Mouse (Mus musculus): Measurements from ENCODE around the gene Gm20388. TPM values are rescaled to one million over a fixed set of nuclear protein-coding genes. Genes with fewer than 3 reads are reported as not detected.
"Not testable (repeated sequence)": the region's sequence is repeated elsewhere in the genome, so short reads cannot be mapped to it uniquely, and the experiment has no call there.

Gm20388 gene
- polyA plus RNA-seq, 1 experiment from 2014 or later = 1.4 TPM

DNA sequence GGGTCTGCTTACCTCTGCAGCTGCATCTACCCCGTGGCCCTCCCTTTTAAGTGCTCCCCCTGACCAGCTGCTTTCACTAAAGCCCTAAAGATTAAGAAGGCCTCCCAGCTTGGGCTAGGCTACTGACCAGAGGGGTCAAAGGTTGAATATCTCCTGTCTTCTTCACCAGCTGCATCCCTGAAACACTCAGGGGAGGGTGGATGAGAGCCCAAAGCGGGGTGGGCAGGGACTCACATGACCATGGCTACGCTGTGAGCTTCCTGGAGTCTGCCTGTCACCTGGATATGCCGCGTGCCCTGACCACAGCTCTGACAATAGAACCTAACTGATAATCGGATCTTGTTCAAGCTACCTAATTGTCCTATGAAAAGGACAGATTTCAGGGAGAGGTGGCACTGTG is 2712.1 kb downstream of the Gm20388 start, which contains the start of gene Pabpn1l:
TSS of gene Pabpn1l (minus strand) at position 13 of the 400 bp plus-strand sequence.
- Histone ChIP-seq H3K27ac (ENCODE audit: low read length) (no peak within 1 kb of the TSS), H3K4me1 (ENCODE audit: control insufficient read depth, low read depth, low read length) (peaks cover 20% of the 10 kb centered on the region), H3K4me3 (ENCODE audit: low read depth, low read length) (no peak within 1 kb of the TSS), H3K27me3 (ENCODE audit: control insufficient read depth, insufficient read depth, low read depth, low read length) (no peaks in the 10 kb centered on the region), H3K4me2 (ENCODE audit: low read depth, low read length) (no peak within 1 kb of the TSS), H3K9ac (ENCODE audit: low read depth, low read length) (no peak within 1 kb of the TSS), H3K36me3 (ENCODE audit: control insufficient read depth, insufficient read depth) (no peaks in the 10 kb centered on the region), H3K9me3 (replicated peaks; ENCODE audit: control insufficient read depth, low read length) (no peaks in the 10 kb centered on the region)
- ATAC-seq (ENCODE audit: low read depth) = no peak
- WGBS (ENCODE audit: insufficient replicate concordance) = 55% methylated on average over 6 of the region's 6 CpGs

DNA sequence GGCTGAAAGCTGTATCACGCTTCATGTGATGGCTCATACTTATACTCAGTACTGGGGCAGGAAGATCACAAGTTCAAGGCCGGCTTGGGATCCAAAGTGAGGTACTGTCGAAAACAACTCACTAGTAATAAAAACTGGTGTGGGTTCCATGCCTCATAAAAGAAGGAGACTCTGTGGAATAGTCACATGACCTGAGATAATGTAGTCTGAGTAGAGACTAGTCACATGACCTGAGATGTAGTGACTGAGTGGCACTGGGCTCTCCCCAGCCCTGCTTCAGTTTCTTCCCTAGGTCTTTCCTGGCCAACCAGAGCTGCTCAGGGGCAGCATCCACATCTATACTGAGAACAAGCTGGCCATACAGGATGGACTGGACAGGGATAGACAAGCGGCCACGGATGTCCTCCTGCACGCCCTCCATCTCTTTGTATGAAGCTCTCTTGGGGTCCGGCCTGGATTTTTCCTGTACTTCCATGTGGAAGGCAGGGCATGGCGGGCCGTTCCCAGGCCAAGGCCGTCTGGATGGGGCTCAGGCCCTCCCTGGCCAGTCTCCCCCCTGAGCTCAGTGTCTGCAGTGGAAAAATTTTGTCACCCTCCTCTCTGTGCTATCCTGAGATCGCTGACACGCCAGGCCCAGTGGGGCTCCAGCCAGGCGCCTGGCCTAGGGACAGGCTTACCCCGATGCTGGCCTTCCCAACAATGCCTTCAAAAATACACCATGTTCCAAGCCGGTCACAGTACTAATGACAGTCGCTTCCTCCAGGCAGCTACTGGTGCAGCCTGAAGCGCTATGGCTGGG is 2713.4 kb downstream of the Gm20388 start:
- Histone ChIP-seq H3K4me3 (ENCODE audit: low read depth, low read length) (no peak overlapping the region), H3K36me3 (ENCODE audit: control insufficient read depth, insufficient read depth) (no peaks in the 10 kb centered on the region), H3K9ac (ENCODE audit: low read depth, low read length) (no peak overlapping the region), H3K4me2 (ENCODE audit: low read depth, low read length) (no peak overlapping the region), H3K4me1 (ENCODE audit: control insufficient read depth, low read depth, low read length) (peaks cover 9% of the 10 kb centered on the region), H3K27me3 (ENCODE audit: control insufficient read depth, insufficient read depth, low read depth, low read length) (no peaks in the 10 kb centered on the region), H3K27ac (ENCODE audit: low read length) (no peak overlapping the region), H3K9me3 (replicated peaks; ENCODE audit: control insufficient read depth, low read length) (no peaks in the 10 kb centered on the region)
- WGBS (ENCODE audit: insufficient replicate concordance) = 73% methylated on average over 17 of the region's 17 CpGs
- ATAC-seq (ENCODE audit: low read depth) = no peak

DNA sequence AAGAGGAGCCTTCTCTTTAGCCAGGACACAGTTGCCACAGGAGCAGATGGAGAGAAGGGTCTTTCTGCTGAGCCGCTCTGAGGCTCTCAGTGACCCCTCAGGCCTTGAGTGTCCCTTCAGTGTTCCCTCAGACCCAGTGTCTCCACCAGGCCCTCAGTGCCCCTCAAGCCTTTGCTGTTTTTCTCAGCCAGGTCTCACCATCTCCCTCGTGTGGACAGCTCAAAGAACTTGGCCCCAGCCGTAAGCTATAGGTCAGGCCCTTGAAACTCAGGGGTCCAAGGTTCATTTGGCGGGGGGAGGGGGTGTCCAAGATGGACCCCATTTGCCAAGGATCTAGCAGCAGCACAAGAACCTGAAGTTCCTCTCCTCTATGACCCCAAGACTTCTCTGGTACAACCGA is 2714.0 kb downstream of the Gm20388 start:
- 56% methylated on average over 5 of the region's 5 CpGs for WGBS (ENCODE audit: insufficient replicate concordance)
- Histone ChIP-seq H3K36me3 (ENCODE audit: control insufficient read depth, insufficient read depth) (no peaks in the 10 kb centered on the region), H3K9ac (ENCODE audit: low read depth, low read length) (no peak overlapping the region), H3K4me2 (ENCODE audit: low read depth, low read length) (no peak overlapping the region), H3K9me3 (replicated peaks; ENCODE audit: control insufficient read depth, low read length) (no peaks in the 10 kb centered on the region), H3K4me1 (ENCODE audit: control insufficient read depth, low read depth, low read length) (peaks cover 3% of the 10 kb centered on the region), H3K27ac (ENCODE audit: low read length) (no peak overlapping the region), H3K4me3 (ENCODE audit: low read depth, low read length) (no peak overlapping the region), H3K27me3 (ENCODE audit: control insufficient read depth, insufficient read depth, low read depth, low read length) (no peaks in the 10 kb centered on the region)
- ATAC-seq (ENCODE audit: low read depth) = no peak

DNA sequence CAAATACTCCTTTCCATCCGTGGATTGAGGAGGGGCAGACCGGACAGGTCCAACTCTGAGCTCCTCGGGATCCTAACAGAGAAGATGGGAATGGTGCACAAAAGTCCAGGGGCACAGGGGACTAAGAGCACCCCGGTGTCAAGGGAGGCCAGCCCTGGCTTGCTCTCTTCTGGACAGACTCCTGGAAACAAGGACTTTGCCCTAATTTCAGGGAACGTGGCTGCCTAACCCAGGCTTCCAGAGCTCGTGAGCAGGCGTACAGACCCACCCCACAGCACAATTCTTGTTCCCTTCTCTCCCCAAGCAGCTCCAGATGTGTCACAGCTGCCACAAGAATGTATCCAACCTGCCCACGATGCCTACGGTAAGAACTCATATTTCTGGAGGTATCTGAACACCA is 2715.2 kb downstream of the Gm20388 start:
- Histone ChIP-seq H3K9ac (ENCODE audit: low read depth, low read length) (no peak overlapping the region), H3K27me3 (ENCODE audit: control insufficient read depth, insufficient read depth, low read depth, low read length) (no peaks in the 10 kb centered on the region), H3K4me2 (ENCODE audit: low read depth, low read length) (no peak overlapping the region), H3K36me3 (ENCODE audit: control insufficient read depth, insufficient read depth) (no peaks in the 10 kb centered on the region), H3K27ac (ENCODE audit: low read length) (no peak overlapping the region), H3K4me3 (ENCODE audit: low read depth, low read length) (no peak overlapping the region), H3K4me1 (ENCODE audit: control insufficient read depth, low read depth, low read length) (no peaks in the 10 kb centered on the region), H3K9me3 (replicated peaks; ENCODE audit: control insufficient read depth, low read length) (no peaks in the 10 kb centered on the region)
- no peak for ATAC-seq (ENCODE audit: low read depth)
- WGBS (ENCODE audit: insufficient replicate concordance) = 63% methylated on average over 9 of the region's 9 CpGs

DNA sequence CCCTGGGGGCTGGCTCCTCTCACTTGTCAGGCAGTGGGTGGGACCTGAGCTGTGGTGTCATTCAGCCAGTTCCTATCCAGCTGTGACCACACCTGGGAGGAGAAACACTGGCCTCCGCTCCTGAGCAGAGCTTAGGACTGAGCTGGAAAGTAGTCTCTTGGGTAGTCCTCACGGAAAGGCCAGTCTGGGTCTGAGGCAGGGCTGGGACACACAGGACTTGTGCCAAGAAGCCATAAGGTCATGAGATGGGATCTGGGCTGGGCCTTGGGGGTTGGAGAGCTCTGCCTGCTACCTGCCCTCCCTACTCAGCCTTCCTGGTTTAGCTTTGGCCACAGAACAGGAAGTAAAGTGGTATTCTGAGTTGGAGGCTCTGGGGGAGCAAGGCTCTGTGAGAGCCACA is 2716.3 kb downstream of the Gm20388 start:
- no peaks in the 10 kb centered on the region for H3K36me3 ChIP-seq (ENCODE audit: control insufficient read depth, insufficient read depth)
- no peaks in the 10 kb centered on the region for H3K9me3 ChIP-seq (replicated peaks; ENCODE audit: control insufficient read depth, low read length)
- H3K4me2 ChIP-seq (ENCODE audit: low read depth, low read length) = no peak overlapping the region
- H3K27ac ChIP-seq (ENCODE audit: low read length) = no peak overlapping the region
- no peak overlapping the region for H3K9ac ChIP-seq (ENCODE audit: low read depth, low read length)
- no peak for ATAC-seq (ENCODE audit: low read depth)
- WGBS (ENCODE audit: insufficient replicate concordance) = 71% methylated on average over 2 of the region's 2 CpGs
- no peak overlapping the region for H3K4me3 ChIP-seq (ENCODE audit: low read depth, low read length)
- no peaks in the 10 kb centered on the region for H3K27me3 ChIP-seq (ENCODE audit: control insufficient read depth, insufficient read depth, low read depth, low read length)
- H3K4me1 ChIP-seq (ENCODE audit: control insufficient read depth, low read depth, low read length) = no peaks in the 10 kb centered on the region

DNA sequence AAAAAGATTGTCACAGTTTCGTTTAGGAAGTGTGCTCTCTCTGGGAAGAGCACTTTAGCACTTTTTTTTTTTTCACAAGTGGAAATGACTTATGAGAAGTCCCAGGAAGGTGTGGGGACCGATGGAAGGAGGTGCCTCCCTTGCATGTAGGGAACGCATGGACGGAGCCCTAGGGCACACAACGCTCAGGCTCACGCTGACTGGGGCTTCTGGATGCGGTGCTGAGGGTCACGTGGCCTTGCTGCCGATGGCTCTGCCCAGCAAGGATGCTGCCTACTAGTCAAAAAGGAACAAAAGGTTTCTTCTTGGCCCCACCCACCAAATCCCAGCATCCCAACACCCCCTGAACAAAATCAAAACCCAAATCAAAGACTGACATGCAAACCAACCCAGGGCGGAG is 2718.7 kb downstream of the Gm20388 start:
- no peak for ATAC-seq (ENCODE audit: low read depth)
- Histone ChIP-seq H3K36me3 (ENCODE audit: control insufficient read depth, insufficient read depth) (peaks cover 3% of the 10 kb centered on the region; the same call in 1 of the 2 replicates), H3K27me3 (ENCODE audit: control insufficient read depth, insufficient read depth, low read depth, low read length) (no peaks in the 10 kb centered on the region), H3K4me2 (ENCODE audit: low read depth, low read length) (no peak overlapping the region), H3K9ac (ENCODE audit: low read depth, low read length) (no peak overlapping the region), H3K4me1 (ENCODE audit: control insufficient read depth, low read depth, low read length) (no peaks in the 10 kb centered on the region), H3K9me3 (replicated peaks; ENCODE audit: control insufficient read depth, low read length) (no peaks in the 10 kb centered on the region), H3K27ac (ENCODE audit: low read length) (no peak overlapping the region), H3K4me3 (ENCODE audit: low read depth, low read length) (no peak overlapping the region)
- 79% methylated on average over 10 of the region's 10 CpGs for WGBS (ENCODE audit: insufficient replicate concordance)

DNA sequence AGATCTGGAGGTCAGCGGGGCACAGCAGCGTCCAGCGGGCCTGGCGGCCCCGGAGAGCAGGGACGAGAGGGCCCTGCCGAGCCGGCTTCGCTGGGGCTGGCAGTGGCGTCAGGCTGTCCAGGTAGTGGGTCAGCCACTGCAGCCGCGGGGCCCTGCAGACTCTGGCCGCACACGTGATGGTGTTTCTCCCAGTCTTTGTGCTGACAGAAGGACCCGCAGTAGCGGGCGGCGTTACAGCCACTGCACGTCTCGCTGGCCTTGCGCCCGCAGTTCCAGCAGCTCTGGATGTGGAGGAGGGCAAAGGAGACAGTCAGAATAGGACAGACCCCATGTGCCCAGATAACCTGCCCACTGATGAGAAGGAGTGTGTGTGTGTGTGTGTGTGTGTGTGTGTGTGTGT is 2720.1 kb downstream of the Gm20388 start:
- WGBS (ENCODE audit: insufficient replicate concordance) = 77% methylated on average over 22 of the region's 22 CpGs
- no peak; the same call in 1 of the 2 replicates for ATAC-seq (ENCODE audit: low read depth)
- H3K27ac ChIP-seq (ENCODE audit: low read length) = no peak overlapping the region
- no peaks in the 10 kb centered on the region for H3K9me3 ChIP-seq (replicated peaks; ENCODE audit: control insufficient read depth, low read length)
- no peaks in the 10 kb centered on the region for H3K27me3 ChIP-seq (ENCODE audit: control insufficient read depth, insufficient read depth, low read depth, low read length)
- no peak overlapping the region for H3K9ac ChIP-seq (ENCODE audit: low read depth, low read length)
- H3K36me3 ChIP-seq (ENCODE audit: control insufficient read depth, insufficient read depth) = peaks cover 5% of the 10 kb centered on the region; the same call in 1 of the 2 replicates
- peaks cover 5% of the 10 kb centered on the region for H3K4me1 ChIP-seq (ENCODE audit: control insufficient read depth, low read depth, low read length)
- no peak overlapping the region for H3K4me2 ChIP-seq (ENCODE audit: low read depth, low read length)
- H3K4me3 ChIP-seq (ENCODE audit: low read depth, low read length) = no peak overlapping the region

DNA sequence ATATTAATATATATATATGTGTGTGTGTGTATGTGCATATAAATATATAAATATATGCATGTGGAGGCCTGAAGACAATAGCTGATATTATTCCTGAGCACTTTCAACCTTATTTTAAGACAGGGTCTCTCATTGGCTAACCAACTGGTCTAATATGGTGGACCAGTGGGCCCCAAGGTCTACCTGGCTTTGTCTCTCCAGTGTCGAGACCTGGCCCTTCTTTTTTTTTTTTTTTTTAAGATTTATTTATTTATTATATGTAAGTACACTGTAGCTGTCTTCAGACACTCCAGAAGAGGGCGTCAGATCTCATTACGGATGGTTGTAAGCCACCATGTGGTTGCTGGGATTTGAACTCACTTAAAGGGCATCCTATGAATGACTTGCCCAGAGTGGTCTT is 2721.5 kb downstream of the Gm20388 start:
- not testable (repeated sequence) for ATAC-seq (ENCODE audit: low read depth); H3K27me3 ChIP-seq (ENCODE audit: control insufficient read depth, insufficient read depth, low read depth, low read length); H3K4me3 ChIP-seq (ENCODE audit: low read depth, low read length); H3K9me3 ChIP-seq (replicated peaks; ENCODE audit: control insufficient read depth, low read length); H3K4me2 ChIP-seq (ENCODE audit: low read depth, low read length); H3K27ac ChIP-seq (ENCODE audit: low read length); H3K36me3 ChIP-seq (ENCODE audit: control insufficient read depth, insufficient read depth); H3K9ac ChIP-seq (ENCODE audit: low read depth, low read length)
- WGBS (ENCODE audit: insufficient replicate concordance) = 48% methylated on average over 3 of the region's 3 CpGs
- H3K4me1 ChIP-seq (ENCODE audit: control insufficient read depth, low read depth, low read length) = peaks cover 18% of the 10 kb centered on the region

DNA sequence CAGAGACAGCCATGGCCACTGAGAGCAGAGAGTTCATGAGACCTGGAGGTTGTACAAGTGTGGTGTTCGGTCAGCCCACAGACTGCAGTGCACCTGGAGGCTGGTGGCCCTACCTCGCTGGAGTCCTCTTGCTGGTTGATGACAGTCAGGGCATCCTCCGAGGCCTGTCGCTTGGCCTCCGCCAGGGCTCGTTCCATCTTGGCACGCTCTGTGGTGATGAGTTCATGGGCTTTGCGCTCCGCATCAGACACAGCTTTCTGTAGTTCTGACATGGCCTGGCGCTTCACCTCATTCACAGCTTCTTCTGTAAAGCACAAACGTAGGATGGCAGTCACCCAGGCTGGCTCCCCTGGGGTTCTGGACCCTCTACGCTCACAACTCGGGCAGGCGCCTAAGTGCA is 2722.6 kb downstream of the Gm20388 start:
- Histone ChIP-seq H3K4me2 (ENCODE audit: low read depth, low read length) (no peak overlapping the region), H3K36me3 (ENCODE audit: control insufficient read depth, insufficient read depth) (peaks cover 5% of the 10 kb centered on the region; the same call in 1 of the 2 replicates), H3K27ac (ENCODE audit: low read length) (no peak overlapping the region), H3K9me3 (replicated peaks; ENCODE audit: control insufficient read depth, low read length) (no peaks in the 10 kb centered on the region), H3K4me3 (ENCODE audit: low read depth, low read length) (no peak overlapping the region), H3K4me1 (ENCODE audit: control insufficient read depth, low read depth, low read length) (peaks cover 23% of the 10 kb centered on the region), H3K9ac (ENCODE audit: low read depth, low read length) (no peak overlapping the region), H3K27me3 (ENCODE audit: control insufficient read depth, insufficient read depth, low read depth, low read length) (no peaks in the 10 kb centered on the region)
- no peak for ATAC-seq (ENCODE audit: low read depth)
- 87% methylated on average over 14 of the region's 14 CpGs for WGBS (ENCODE audit: insufficient replicate concordance)

Measured in liver, embryonic 16.5 days (tissue).